Mouse (Mus musculus) common myeloid progenitor, adult 5-6 weeks (primary cell): ENCODE data around the gene Rd3. TPM values are rescaled to one million over a fixed set of nuclear protein-coding genes. Genes with fewer than 3 reads are reported as not detected.

ENCODE experiments used
- total RNA-seq: library from RNA; stranded (forward); fragments of 200-1000, 187-1606 nt; gene quantifications from 2 replicates; pipeline ENCODE4 v1.2.3, GENCODE M21; 2017

The Rd3 gene
- total RNA-seq, 1 experiment from 2014 or later: not detected

Other genes starting within 250 kb of the Rd3 start
- gene Nek2, start 155.9 kb upstream of the Rd3 start, total RNA-seq: 37.5 TPM in 2 replicates
- 5.0 and 6.7 TPM in 2 replicates for gene Slc30a1, start 70.6 kb upstream of the Rd3 start, total RNA-seq
- gene Traf5, start 115.2 kb downstream of the Rd3 start, total RNA-seq: 6.5 and 11.3 TPM in 2 replicates
- 13.6 and 21.7 TPM in 2 replicates for gene Rcor3, start 160.7 kb downstream of the Rd3 start, total RNA-seq
- gene Kcnh1, start 213.4 kb downstream of the Rd3 start, total RNA-seq: not detected in 2 replicates